Mouse (Mus musculus) ZHBTc4 (cell line): Measurements from ENCODE around the gene Cbx4.

ENCODE experiments used
- DNase-seq: peaks from one replicate; pipeline ENCODE4 v3.0.0-alpha.2; 2011; ENCODE audit warnings: low read depth, low spot score

Cbx4 gene

GRCm38 (mm10) chr11:119086144-119086971, at the start of gene Cbx4:
Gene Cbx4 (minus strand): TSS chr11:119086221.
- peak; percentile 97 for DNase-seq

GRCm38 (mm10) chr11:119134586-119134985, 48.6 kb upstream of the Cbx4 start:
- DNase-seq: no peak

GRCm38 (mm10) chr11:119133437-119134221, 47.6 kb upstream of the Cbx4 start:
- DNase-seq: no peak

- no peak for DNase-seq
Observed at GRCm38 (mm10) chr11:119132198-119133035, 46.4 kb upstream of the Cbx4 start.

GRCm38 (mm10) chr11:119130081-119130765, 44.2 kb upstream of the Cbx4 start:
- DNase-seq: no peak

- peak; percentile 53 for DNase-seq
Observed at GRCm38 (mm10) chr11:119129281-119130058, 43.4 kb upstream of the Cbx4 start.

GRCm38 (mm10) chr11:119128668-119129280, 42.8 kb upstream of the Cbx4 start:
- DNase-seq: no peak

- DNase-seq: no peak
Observed at GRCm38 (mm10) chr11:119127686-119128473, 41.9 kb upstream of the Cbx4 start.

GRCm38 (mm10) chr11:119127147-119127546, 41.1 kb upstream of the Cbx4 start:
- no peak for DNase-seq

GRCm38 (mm10) chr11:119125929-119126861, 40.2 kb upstream of the Cbx4 start:
- DNase-seq: no peak

GRCm38 (mm10) chr11:119124536-119124935, 38.5 kb upstream of the Cbx4 start:
- no peak for DNase-seq

- peak; percentile 78 for DNase-seq
Observed at GRCm38 (mm10) chr11:119123522-119124319, 37.7 kb upstream of the Cbx4 start.

GRCm38 (mm10) chr11:119122396-119122795, 36.4 kb upstream of the Cbx4 start:
- DNase-seq: no peak

GRCm38 (mm10) chr11:119118905-119119304, 32.9 kb upstream of the Cbx4 start:
- no peak for DNase-seq

GRCm38 (mm10) chr11:119117945-119118344, 31.9 kb upstream of the Cbx4 start:
- DNase-seq: no peak

GRCm38 (mm10) chr11:119116992-119117391, 31.0 kb upstream of the Cbx4 start:
- peak; percentile 41 for DNase-seq

- DNase-seq: no peak
Observed at GRCm38 (mm10) chr11:119112721-119113120, 26.7 kb upstream of the Cbx4 start.
